Mouse (Mus musculus): ENCODE data around the gene 2700049A03Rik.

2700049A03Rik gene

DNA sequence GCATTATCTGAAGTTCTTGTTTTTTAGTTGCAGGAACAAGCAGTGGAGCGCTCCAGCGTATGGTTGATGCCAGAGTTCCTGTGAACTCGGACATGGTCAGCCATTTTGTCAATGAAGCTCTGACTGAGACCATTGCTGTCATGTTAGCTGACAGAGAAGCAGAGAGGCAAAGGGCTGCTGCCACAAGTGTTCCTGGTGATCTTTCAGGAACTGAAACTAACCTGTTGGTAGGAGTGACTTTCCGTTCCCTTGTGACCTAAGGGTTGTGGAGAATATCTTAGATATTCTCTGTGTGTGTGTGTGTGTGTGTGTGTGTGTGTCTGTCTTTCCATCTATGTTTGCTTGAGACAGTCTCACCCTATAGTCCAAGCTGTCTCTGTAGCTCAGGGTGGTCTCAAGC lies 47.7 kb downstream of the 2700049A03Rik start:
- DNase-seq: no peak

DNA sequence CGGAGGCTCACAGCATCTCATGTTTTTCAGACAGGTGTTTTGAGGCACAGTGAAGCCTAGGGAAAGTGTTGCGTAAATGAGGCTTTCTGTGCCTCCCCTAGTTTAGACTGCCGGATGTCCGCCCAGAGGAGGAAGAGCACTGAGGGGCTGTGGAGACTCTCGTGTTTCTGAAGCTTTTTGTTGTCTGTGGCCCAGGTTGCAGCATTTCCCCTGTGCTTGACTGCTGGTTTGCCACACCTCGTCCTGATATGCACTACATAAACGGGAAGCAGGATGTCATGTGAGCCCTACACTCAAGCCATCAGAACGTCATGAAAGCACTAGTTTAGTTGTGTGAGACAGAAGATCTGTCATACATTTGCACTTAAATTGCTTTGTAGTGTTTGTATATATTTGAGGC lies 56.1 kb downstream of the 2700049A03Rik start:
- no peak for DNase-seq

DNA sequence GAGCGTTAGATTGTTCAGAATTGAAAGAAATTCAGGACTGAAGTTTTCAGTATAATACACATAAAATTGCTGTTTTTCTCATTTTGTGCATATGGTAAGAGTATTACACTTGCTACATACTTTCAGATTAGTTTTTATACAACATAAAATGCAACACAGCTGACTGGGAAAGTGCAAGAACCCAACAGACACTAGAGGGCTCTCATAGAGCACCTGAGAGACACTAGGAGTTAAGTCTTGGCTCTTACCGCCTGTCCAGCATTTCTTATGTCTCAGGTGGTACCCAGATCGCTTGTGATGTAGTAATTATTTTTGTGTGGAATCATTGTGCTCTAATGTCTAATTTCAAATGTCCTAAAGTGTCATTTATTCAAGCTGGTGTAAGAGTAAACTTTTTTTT lies 61.0 kb downstream of the 2700049A03Rik start:
- DNase-seq: no peak

DNA sequence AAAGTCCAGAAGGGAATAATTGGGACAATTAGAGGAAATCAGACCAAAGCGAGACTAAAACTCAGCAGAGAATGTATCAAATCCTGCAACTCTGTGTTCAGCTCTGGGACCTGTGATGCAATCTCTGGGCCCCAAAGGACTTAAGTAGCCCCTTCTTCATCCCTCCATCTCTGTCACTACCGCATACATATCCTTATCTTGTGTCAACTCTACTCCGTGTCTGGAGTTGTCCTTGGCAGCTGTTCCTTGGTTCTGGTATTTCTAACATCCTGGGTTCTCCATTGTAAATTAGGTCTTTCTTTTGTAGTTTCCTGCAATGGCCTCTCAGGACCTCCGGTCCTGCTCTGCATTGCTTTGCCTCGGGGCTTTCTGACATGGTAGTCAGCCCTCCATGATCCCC lies 65.1 kb downstream of the 2700049A03Rik start:
- DNase-seq: no peak

DNA sequence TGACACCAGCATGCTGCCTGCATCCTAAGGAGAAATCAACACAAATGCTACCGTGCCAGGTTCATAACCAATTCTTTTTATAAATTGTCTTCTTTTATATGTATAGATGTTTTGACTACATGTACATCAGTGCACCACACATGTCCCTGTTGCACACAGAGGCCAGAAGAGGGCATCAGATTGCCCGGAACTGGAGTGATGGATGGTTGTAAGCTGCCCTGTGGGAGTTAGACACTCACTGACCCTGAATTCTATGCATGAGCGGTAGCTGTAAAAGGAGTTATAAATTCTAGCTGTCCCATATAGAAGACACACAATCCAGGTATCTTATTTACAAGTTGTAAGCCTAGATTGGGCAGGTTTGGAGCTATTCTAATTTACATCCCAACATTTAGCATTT lies 67.7 kb downstream of the 2700049A03Rik start:
- no peak for DNase-seq

DNA sequence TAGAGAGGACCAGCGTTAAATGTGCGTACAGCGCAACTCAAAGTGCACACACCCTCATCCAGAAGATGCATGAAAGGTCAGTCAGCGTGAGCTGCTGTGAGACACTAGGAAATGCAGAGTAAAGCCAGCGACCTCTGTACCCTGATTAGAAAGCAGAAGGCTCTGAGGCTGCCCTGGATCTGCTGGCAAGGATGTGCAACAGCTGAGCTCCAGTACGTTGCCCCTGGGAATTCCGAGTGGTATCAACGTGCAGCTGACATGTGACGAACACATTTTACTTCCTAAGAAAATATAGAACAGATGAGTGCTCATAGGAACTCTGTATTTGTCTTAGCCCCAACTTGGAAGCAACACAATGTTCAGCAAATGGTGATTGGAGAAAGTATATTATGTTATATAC lies 80.5 kb downstream of the 2700049A03Rik start:
- no peak for DNase-seq

DNA sequence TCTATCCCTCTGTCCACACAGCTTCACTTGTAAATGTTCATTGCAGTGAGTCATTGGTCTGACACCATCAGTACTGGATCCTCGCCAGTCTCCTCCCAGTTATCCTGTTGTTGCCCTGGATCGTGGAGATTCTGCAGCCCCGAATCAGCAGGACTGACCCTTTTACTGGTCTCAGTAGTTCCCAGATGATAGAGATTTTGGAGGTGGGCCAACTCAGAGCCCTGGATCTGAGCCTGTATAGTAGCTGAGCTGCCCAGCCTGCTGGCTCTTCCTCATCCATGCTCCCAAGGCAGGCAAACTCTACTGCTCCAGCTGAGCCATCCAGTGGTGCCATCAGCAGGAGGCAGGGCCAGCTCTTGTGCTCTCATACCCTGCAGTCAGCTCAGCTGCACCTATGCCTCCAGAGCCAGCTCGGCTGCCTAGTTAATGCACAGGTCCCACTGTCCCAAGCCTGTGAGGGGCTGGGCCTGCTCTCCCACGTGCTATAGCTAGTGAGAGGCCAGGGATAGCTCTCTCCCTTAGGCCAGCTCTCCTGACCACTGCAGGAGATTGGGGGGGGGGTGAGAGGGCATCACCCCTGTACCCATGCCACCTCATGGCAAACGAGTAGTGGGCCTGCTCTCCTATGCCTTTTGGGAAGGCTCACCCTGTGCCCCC lies 81.3 kb downstream of the 2700049A03Rik start:
- DNase-seq: peak; percentile 34

DNA sequence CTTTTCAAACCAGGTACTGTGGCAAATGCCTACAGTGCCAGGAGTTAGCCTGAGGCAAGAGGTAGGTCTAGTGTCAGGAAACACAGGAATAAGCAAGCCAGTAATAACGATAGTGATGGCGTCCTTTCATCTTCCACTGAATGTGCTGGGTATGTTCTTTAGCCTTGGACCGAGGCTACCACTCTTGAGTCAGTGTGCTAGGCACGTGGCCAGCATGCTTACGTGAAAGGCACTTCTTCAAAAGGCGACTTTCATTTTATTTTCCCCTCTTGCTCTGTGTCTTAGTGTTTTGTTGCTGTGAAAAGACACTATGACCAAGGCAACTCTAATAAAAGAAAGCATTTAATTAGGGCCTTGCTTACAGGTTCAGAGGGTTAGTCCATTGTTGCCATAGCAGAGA lies 86.1 kb downstream of the 2700049A03Rik start:
- DNase-seq: no peak

DNA sequence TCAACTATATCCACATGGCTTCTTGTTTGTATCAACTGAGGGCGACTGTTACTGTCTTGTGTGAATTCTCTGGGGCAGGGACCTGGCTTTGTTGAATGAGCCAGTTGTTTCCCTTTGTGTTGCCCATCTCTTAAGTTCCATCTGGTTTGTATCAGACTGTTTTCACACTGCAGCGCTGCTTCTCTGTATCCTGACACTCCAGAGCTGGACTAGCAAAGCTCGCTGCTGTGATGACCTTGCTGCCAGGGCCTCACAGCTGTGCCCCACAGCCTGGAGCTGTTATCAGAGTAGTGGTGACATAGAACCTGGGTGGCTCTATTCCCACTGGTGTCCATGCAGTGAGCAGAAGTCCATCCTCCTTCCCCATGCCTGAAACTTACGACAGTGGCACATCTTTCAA lies 91.1 kb downstream of the 2700049A03Rik start:
- no peak for DNase-seq

DNA sequence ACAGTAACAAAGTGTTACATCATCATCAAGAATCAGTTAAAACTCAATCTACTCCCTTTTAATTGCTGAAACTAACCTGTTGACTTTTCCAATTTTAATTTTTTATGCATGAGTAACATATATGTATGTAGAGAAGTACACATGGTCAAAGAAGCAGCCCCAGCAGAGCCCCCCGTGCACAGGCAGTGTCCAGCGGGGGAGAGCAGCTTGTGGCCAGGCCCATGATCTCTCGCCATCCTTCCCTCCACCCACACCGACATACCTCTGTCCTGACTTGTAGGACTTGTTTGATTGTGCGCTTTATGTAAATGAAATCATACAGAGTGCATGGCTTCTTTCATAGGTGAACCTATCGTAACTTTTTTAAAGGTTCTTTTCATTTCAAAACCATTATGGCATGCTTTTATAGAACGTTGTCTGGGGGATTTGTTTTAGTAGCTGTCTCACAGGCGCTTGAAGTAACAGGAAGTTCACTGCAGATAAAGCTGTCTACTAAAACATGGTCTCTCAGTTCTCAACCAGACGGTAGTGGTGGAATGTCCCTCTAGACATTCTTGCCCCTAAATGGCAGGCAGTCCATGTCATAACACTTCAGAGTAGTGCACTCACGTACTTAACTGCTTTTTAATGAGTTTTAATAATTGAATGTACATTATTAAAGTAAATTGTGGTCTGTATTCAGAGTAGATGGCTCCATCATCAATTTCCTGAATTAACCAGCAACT lies 92.4 kb downstream of the 2700049A03Rik start:
- DNase-seq: no peak

DNA sequence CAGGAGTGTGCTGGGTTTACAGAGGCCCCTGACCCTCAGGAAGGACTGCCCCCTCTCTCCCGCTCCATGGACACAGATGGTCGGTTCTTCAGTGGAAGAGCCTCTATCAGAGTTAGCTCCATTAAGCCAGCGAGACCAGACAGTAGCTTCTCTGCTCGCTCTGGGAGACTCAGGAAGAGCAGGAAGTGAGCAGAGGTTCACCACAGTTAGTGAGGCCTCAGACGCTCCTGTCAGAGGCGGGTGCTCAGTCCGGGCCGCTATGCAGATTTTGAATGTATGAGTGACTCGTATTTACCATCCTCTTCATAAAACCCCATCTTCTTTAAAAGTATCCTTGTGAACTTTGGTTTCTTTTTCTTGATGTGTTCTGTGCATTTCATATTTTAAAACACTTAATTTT lies 94.9 kb downstream of the 2700049A03Rik start:
- no peak for DNase-seq

DNA sequence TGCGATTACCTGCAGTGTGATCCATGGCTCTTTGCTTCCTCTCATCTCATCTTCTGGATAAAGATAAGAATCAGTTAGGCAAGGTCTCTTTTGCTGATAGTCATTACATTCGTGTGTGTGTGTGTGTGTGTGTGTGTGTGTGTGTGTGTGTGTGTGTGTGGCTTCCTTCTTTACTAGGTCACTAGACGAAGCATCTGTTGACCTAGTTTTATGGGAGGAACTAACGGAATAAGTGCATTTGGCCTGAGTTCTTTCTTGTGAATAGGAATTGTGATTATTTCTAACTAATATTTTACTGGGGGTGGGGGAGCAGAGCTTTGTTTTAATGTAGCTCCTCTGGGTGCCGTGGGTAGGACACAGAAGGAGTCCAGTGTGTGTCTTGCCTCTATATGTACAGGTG lies 96.8 kb downstream of the 2700049A03Rik start:
- no peak for DNase-seq

DNA sequence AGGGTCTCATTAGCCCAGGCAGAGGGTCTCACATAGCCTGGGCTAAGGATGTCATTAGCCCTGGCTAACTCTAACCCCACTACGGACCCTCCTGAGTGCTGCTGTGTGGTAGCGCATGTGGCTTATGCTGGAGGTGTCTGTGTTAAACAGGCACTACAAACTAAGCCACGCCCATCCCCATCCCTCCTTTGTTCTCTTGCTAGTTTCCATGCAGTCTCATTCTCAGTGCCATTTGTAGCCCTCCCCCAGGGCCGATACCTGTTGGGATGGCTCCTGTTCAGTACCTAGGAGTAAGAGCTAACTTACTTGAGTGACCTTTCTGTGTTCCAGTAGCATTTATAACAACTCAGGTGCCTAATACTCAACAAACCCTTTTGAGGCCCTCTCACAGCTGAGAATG lies 100.4 kb downstream of the 2700049A03Rik start:
- no peak for DNase-seq

DNA sequence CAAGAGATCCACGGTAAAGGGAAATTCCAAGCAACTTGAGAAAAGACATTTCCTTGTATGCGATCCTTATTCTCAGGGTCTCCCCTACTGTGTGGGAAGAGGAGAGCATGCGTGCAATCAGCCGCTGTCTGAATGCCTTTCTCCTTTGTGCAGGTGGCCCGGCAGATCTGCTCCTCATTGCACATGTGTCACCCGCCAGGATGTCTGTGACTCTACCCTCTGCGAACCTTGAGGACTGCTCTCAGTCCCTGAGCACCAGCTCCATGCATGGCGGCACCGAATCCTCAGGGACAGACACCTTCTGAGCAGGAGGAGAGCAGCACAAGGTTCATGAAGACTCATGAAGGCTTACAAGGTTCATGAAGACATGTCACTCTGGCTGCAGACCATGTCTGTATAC lies 106.1 kb downstream of the 2700049A03Rik start:
- no peak for DNase-seq

DNA sequence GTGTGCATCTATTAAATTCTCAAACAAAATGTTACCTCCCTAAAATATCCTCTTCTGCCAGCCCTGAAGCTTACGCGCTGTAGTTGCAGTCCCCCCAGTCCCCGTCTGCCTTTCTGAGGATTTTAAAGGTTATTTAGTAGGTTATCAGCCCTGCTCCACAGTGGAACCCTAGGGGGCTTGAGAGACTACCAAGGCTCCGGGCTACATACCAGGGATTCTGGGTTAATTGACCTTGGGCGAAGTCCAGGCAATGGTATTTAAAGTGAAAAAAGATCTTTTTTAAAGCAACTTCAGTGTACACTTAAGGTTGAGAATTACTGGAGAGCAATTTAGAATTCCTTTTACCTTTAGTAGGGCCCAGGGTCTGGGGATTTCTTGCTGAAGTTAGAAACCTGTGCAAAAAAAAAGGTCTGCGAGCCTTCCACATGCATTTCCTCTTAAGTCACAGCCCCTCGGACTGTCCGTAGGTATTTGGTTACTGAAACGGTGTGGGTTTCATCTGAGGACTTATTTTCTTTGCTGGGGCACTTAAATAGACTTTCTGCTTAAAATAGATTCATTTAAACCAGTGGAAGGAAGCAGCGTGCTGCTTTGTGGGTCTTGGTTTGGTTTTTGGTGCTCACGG lies 108.2 kb downstream of the 2700049A03Rik start:
- DNase-seq: no peak

DNA sequence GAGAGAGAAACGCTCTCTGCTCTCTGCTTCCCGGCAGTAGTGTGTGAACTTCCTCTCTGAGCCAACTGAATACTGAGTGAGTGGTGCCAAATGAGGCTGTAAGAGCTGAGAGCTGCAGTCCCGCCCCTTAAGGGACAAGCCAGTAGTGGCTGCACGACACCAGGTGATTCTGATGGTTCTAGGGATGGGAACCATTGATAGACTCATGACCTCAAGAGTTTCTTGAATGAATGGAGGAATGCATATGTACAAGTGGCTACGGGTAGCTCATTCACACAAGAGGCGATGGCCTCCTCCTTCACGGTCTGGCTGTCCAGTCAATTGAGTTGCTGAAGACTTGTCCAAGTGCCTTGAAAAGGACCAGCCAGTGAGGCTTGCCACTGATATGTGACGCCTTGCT lies 110.5 kb downstream of the 2700049A03Rik start:
- DNase-seq: no peak

DNA sequence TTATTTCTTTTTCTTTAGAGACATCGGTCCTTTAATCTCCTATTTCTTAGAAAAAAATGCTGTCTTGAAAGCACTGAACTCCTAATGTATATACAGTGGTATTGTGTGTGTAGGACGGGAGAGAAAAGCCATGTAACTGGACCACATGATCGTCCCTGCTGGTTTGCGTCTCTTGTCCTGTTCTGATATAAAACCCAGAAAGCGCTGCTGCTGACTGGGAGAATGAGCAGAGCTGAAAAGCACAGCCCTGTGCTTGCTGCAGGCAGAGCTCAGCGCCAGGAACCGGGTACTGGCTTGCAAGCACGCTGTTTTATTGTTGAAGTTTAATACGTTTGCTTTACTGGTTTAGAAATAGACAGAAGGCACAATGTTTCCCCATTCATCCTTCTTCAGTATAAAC lies 112.7 kb downstream of the 2700049A03Rik start:
- DNase-seq: no peak

DNA sequence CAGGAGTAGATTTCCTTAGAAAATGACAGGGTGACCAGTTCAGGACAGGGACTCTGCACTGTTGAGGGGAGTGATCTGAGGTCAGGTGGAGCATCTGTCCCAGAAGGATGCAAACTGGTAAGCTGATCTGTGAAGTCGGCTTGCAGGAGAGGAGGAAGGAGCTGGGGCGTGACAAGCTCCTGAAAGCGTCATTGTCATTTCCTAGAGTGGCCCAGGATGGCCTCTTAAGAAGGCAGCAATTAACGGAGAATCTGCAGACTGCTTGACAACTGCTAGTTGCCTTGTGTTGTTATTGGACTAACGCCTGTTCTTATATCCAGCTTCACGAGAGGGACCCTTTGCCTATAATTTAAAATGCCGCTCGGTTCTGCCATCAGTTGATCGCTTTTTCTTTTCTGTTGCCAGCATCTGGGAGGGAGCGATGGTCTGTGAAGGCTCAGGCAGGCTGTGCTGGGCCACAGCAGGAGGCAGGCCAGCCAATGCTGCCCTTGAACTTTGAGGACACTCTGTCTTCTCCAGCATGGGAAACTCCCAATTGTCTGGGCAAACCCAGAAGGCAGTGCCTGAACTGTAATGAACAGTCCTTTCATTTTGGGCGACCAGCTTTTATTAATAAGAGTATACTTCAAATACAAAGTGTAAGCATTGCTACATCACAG lies 116.0 kb downstream of the 2700049A03Rik start:
- DNase-seq: no peak

DNA sequence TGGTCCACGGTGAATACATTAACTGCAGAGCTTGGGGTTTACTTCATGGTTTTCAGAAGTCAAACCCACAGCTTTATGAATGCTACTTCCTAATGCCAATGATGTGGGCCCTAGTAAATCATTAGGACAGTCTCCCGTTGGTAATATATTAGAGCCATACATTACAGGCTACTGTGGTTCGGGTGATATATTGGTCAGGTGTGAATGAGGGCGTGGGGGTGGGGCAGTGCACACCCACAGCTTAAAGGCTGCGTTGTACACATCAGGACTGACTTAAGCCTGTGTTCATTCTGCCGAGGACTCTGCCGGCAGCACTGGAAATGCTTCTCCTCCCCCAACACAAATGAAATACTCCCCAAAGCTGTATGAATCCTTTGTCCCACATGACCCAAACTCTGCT lies 118.1 kb downstream of the 2700049A03Rik start:
- DNase-seq: no peak

DNA sequence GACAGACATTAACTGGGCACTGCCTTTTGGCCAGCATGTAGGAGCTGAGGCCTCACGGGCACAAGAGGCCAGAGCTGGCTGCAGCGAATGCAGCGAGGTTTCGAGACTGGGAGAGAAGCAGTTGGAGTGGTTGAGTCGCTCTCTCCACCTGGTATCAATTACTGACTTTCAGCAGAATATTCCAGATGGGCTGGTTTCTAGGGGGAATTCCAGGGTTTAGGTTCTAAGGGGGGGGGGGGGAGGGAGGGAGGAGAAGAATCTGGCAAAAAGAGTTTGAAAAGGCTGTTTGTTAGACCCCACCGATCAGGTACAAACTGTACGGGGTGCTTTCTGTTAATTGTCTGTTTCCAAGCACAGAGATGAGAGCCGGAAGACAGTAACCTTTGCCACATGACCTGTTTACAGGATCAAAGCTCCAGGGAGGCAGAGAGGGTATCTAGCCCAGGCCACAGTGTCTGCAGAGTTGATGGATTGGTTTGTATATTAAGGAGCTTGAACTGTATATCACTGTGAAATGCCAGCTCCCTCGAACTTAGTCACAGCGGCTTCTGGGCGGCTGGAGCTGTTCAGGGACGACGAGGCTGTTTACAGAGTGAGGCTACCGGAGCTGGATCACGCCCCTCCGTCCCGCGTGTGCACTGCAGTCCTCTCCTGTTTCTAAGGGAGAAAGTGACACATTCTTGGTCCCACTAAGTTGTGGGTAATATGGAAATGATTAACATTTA lies 121.7 kb downstream of the 2700049A03Rik start:
- no peak for DNase-seq

DNA sequence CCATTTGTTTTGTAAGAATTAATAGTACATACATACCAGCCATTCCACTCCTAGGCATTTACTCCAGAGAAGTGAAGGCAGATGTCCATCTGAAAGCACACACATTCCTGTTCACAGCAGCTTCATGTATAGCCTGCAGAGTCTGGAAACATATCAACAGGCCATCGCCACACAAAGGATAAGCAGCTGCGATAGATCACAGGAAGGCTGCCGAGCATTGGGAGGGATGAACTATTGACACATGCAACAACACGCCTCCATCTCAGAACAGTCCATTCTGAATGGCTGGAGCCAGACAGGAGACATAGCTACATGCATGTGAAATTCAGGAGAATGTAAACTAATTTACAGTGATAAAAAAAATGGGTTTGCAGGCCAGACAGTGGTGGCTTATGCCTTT lies 127.6 kb downstream of the 2700049A03Rik start:
- DNase-seq: no peak

DNA sequence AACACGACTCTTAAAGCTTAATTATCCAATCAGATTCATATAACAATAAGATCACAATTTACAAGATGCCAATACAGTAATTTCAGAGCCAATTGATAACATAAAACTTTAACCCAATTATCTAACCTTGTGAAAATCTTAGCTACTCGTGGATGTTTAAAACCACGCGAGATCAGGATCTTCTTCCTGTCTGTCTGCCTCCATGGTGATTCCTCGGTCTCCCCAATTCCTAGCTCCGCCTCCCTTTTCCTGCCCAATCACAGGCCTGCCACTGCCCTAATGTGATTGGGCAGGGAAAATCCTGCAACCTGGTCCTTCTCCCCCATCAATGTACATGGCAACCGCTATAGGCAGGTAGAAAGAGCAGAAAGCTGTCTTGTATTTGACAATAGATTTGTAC lies 132.7 kb downstream of the 2700049A03Rik start:
- no peak for DNase-seq

DNA sequence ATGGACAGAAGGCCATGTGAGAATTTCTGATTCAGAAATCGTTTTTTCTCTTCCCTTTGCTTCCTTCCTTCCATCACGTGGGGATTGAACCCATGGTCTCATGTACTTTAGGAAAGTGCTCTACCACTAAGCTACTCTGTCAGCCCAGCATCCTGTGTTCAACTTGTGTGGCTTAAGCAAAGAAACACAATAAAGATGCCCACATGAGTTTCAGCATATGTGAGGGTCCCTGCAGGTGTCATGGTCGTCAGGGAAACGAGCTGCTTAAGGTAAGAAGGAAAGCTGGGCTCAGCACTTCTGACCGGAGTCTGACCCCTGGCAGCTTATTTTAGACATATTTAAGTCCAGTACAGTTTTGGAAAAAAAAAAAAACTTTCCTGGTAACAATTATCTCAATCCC lies 134.5 kb downstream of the 2700049A03Rik start:
- DNase-seq: no peak
